Mouse (Mus musculus) lung, embryonic 14.5 days (tissue): ENCODE results near the gene Atg16l2. TPM values are rescaled to one million over a fixed set of nuclear protein-coding genes. Genes with fewer than 3 reads are reported as not detected.

Experiments
- ATAC-seq: fragments of 200-750 bp; cut with Nextera tagmentation; 2 replicates; pipeline ENCODE4 v1.8.0; 2017; ENCODE audit warnings: mild to moderate bottlenecking, moderate TSS enrichment, moderate library complexity; ENCODE audit not compliant: insufficient read depth
- DNase-seq: peaks from one replicate; pipeline ENCODE4 v3.0.0-alpha.2; 2015
- H3K27ac ChIP-seq: fragments of 300-500 bp; sonication (generic); 2 replicates; pipeline ENCODE4 v1.5.1; 2014; ENCODE audit warnings: low read depth, mild to moderate bottlenecking, moderate library complexity
- H3K27me3 ChIP-seq: fragments of 300-500 bp; sonication (generic); 2 replicates; pipeline ENCODE4 v1.6.1; 2014; ENCODE audit warnings: low read length, control low read depth; ENCODE audit not compliant: insufficient read depth
- H3K36me3 ChIP-seq: fragments of 300-500 bp; sonication (generic); 2 replicates; pipeline ENCODE4 v1.6.1; 2014; ENCODE audit warnings: control low read depth; ENCODE audit not compliant: insufficient read depth
- H3K4me1 ChIP-seq: fragments of 300-500 bp; sonication (generic); 2 replicates; pipeline ENCODE4 v1.6.1; 2014; ENCODE audit warnings: antibody characterized with exemption, control low read depth; ENCODE audit not compliant: insufficient read depth
- H3K4me2 ChIP-seq: fragments of 300-500 bp; sonication (generic); 2 replicates; pipeline ENCODE4 v1.6.1; 2014; ENCODE audit warnings: mild to moderate bottlenecking
- H3K4me3 ChIP-seq: fragments of 300-500 bp; sonication (generic); 2 replicates; pipeline ENCODE4 v1.5.1; 2014; ENCODE audit warnings: low read depth, low read length
- H3K9ac ChIP-seq: fragments of 300-500 bp; sonication (generic); 2 replicates; pipeline ENCODE4 v1.6.1; 2014
- H3K9me3 ChIP-seq: fragments of 300-500 bp; sonication (generic); 2 replicates; pipeline ENCODE4 v1.6.1; 2016; ENCODE audit warnings: low read depth, low read length, control low read depth
- CTCF ChIP-seq: IDR thresholded peaks from 2 replicates; pipeline ENCODE4 v1.5.1; 2016; ENCODE audit warnings: antibody characterized with exemption, low read depth
- whole genome bisulfite sequencing: fragments of 180-500 bp; shearing (Covaris S2); extraction: QIAGEN DNeasy Blood & Tissue Kit; methylation state at CpG from one replicate; pipeline ENCODE4 v1.1.7; 2014; 5-methylcytosine and 5-hydroxymethylcytosine counted together
- polyA plus RNA-seq: library from polyadenylated mRNA; unstranded; fragments of >200 nt; fragmentation: Nextera tagmentation; extraction: Ambion mirVana; gene quantifications from 2 replicates; pipeline ENCODE4 v1.2.1, GENCODE M21; 2014

Gene Atg16l2
- polyA plus RNA-seq, 1 experiment from 2014 or later, result 13.2 TPM

GRCm38 (mm10) chr7:101223501-101223900, 78.5 kb downstream of the Atg16l2 start:
- Histone ChIP-seq H3K9ac (no peak overlapping the region), H3K27me3 (no peaks in the 10 kb centered on the region), H3K4me3 (no peak overlapping the region), H3K4me1 (no peaks in the 10 kb centered on the region), H3K36me3 (no peaks in the 10 kb centered on the region), H3K9me3 (no peaks in the 10 kb centered on the region), H3K4me2 (no peak overlapping the region), H3K27ac (no peak overlapping the region)
- WGBS, result 93% methylated on average over 2 of the region's 2 CpGs
- ATAC-seq, result no peak
- DNase-seq, result no peak
- TF ChIP-seq CTCF, result no peak

- Histone ChIP-seq H3K4me2 (no peak overlapping the region), H3K4me3 (no peak overlapping the region), H3K9me3 (no peaks in the 10 kb centered on the region), H3K36me3 (0 out of 2 replicates have a peak, but pooled peaks cover 4% of the 10 kb centered on the region), H3K27me3 (no peaks in the 10 kb centered on the region), H3K9ac (no peak overlapping the region), H3K4me1 (no peaks in the 10 kb centered on the region), H3K27ac (no peak overlapping the region)
- WGBS, result 68% methylated on average over 2 of the region's 2 CpGs
- no peak for TF ChIP-seq CTCF
- ATAC-seq, result no peak
- no peak for DNase-seq
Observed at GRCm38 (mm10) chr7:101216724-101217123, 85.3 kb downstream of the Atg16l2 start.

- Histone ChIP-seq H3K27me3 (no peaks in the 10 kb centered on the region), H3K4me1 (no peaks in the 10 kb centered on the region), H3K4me3 (no peak overlapping the region), H3K27ac (no peak overlapping the region), H3K9ac (no peak overlapping the region), H3K4me2 (no peak overlapping the region), H3K9me3 (no peaks in the 10 kb centered on the region), H3K36me3 (0 out of 2 replicates have a peak, but pooled peaks cover 10% of the 10 kb centered on the region)
- DNase-seq (no peak), ATAC-seq (no peak)
- no peak for TF ChIP-seq CTCF
- WGBS, result 43% methylated on average over 3 of the region's 3 CpGs
Observed at GRCm38 (mm10) chr7:101213515-101214263, 88.4 kb downstream of the Atg16l2 start.

Other genes with a start within 250 kb of the Atg16l2 start
- 23.6 and 23.8 TPM in 2 replicates for gene Fchsd2, start 209.4 kb downstream of the Atg16l2 start, polyA plus RNA-seq
- gene Stard10, start 14.8 kb upstream of the Atg16l2 start, polyA plus RNA-seq, result 35.4 and 38.0 TPM in 2 replicates
- 108 and 122 TPM in 2 replicates for gene Arap1, start 45.8 kb upstream of the Atg16l2 start, polyA plus RNA-seq
- gene Gm45837, start 108.6 kb upstream of the Atg16l2 start, polyA plus RNA-seq, result 12.2 TPM in 1 of 2 replicates, not detected in the other
- 14.3 and 29.3 TPM in 2 replicates for gene Pde2a, start 119.4 kb upstream of the Atg16l2 start, polyA plus RNA-seq